ENCODE assay signal across 23 mouse cellular contexts in genomic region chr9:23239011-23239410, GRCm38 (mm10).
"Had no signal": no experiment of that assay in that cellular context is flagged by ENCODE, and none has a peak within 500 bp of the region (broad histone marks: within the 10 kb centered on the region; RNA-seq: fewer than 3 reads in every experiment).

No protein-coding gene starts in this region.

- H3K4me3 ChIP-seq: limb, embryonic 12.5 days; limb, embryonic 15.5 days; lung, embryonic 15.5 days; megakaryocyte, embryonic 14.5 days; midbrain, embryonic 10.5 days; neural tube, embryonic 12.5 days; neural tube, embryonic 15.5 days had no signal

- H3K36me3 ChIP-seq: limb, embryonic 12.5 days; limb, embryonic 15.5 days; lung, embryonic 15.5 days; midbrain, embryonic 10.5 days; neural tube, embryonic 12.5 days; neural tube, embryonic 15.5 days had no signal

- DNase-seq: kidney, adult 9 months; kidney, postnatal 14 days; kidney, postnatal 4 days; left cerebral cortex, postnatal 4 days; liver, postnatal 0 days; lung, postnatal 36 days; midbrain, embryonic 14.5 days; right cerebral cortex, adult 18-20 months; right cerebral cortex, postnatal 14 days; right cerebral cortex, postnatal 4 days; thymus, adult 2 months; thymus, postnatal 14 days; thymus, postnatal 4 days had no signal

- H3K27me3 ChIP-seq: limb, embryonic 12.5 days; lung, embryonic 15.5 days; neural tube, embryonic 12.5 days; neural tube, embryonic 15.5 days had no signal

- H3K27ac ChIP-seq: limb, embryonic 12.5 days; limb, embryonic 15.5 days; liver, embryonic 14.5 days; lung, embryonic 15.5 days; midbrain, embryonic 10.5 days; neural tube, embryonic 12.5 days; neural tube, embryonic 15.5 days; stomach, postnatal 0 days had no signal

- H3K9me3 ChIP-seq: limb, embryonic 12.5 days; limb, embryonic 15.5 days; lung, embryonic 15.5 days; megakaryocyte, embryonic 14.5 days; midbrain, embryonic 10.5 days; neural tube, embryonic 12.5 days; neural tube, embryonic 15.5 days had no signal

- H3K4me2 ChIP-seq: limb, embryonic 12.5 days; limb, embryonic 15.5 days; liver, embryonic 11.5 days; lung, embryonic 15.5 days; neural tube, embryonic 12.5 days; neural tube, embryonic 15.5 days had no signal

- H3K9ac ChIP-seq: limb, embryonic 12.5 days; limb, embryonic 15.5 days; liver, embryonic 14.5 days; liver, postnatal 0 days; lung, embryonic 15.5 days; neural tube, embryonic 12.5 days; neural tube, embryonic 15.5 days had no signal

- ATAC-seq: liver, postnatal 0 days had no signal
